8 mouse cellular contexts compared by ENCODE assay signal in the genomic region with DNA sequence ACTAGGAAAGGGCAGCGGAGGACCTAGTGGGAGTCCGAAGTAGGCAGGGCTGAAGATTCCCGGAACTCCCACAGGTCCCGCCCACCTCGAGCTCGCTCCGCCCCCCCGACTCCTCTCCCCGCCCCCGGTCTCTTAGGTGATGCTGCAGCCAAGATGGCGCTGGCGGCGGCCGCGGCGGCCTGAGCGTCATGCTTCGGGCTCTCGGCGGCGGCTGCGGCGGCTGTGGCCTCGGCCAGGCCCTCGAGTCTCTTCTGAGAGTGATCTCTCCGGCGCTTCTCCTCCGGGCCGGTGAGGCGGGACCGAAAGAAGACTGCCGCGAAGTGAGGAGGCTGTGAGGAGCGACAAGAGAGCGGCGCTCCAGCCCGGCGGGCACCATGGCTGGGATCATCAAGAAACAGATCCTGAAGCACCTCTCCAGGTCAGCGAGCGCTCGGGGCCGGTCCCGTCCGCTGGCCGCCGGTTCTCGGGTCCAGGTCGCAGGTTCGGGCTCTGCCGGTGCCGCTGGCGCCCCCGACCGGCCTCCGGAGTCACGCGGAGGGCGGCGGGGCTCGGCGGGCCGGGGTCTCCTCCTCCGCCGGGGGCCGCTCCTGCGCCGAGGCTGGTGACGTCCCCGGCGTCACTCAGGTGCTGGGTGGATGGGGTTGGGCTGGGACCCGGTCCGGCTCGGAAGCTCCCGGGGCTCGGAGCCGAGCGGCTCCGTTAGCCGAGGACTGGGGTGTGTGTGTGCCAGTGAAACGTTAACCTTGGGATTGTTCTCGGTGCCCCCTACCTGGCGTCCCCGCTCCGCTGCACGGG. TPM values are rescaled to one million over a fixed set of nuclear protein-coding genes. Genes with fewer than 3 reads are reported as not detected.
DNase-seq lines count a peak whose midpoint lies in the region; ATAC-seq lines count a peak whose summit lies in the region.

A gene (plus strand): TSS at position 121 of the 795 bp plus-strand sequence.

- H3K9me3 ChIP-seq in intestine, embryonic 16.5 days (ENCODE audit: control insufficient read depth, low read length) = no peaks in the 10 kb centered on the region

- no peaks in the 10 kb centered on the region for H3K27me3 ChIP-seq in intestine, embryonic 16.5 days (replicated peaks; ENCODE audit: control insufficient read depth, insufficient read depth, low read length)

- peak within 1 kb of the TSS; percentile 73 for H3K4me2 ChIP-seq in intestine, embryonic 16.5 days (ENCODE audit: low read depth, low read length)

- DNase-seq in adrenal gland, postnatal 10 days = peak; percentile 97
- DNase-seq in embryo, embryonic 9.5 days (ENCODE audit: extremely low spot score) = peak; percentile 96
- DNase-seq in gastrocnemius, postnatal 4 days (ENCODE audit: low spot score in 2 of 2) = peak; percentile 89 to 93
- peak; percentile 87 to 88 for DNase-seq in left cerebral cortex, postnatal 25 days (ENCODE audit: low spot score in 2 of 2)
- peak; percentile 92 for DNase-seq in mesoderm, embryonic 11.5 days (ENCODE audit: low read depth, low spot score)
- DNase-seq in right cerebral cortex, postnatal 25 days = peak; percentile 86
- peak; percentile 81 to 91 for DNase-seq in urinary bladder, postnatal 36 days (ENCODE audit: low spot score in 2 of 2)

- peak within 1 kb of the TSS; percentile 91 for H3K9ac ChIP-seq in intestine, embryonic 16.5 days (ENCODE audit: low read depth, low read length)

- under 1% methylated on average over 82 of the region's 85 CpGs for WGBS in intestine, embryonic 16.5 days

- H3K36me3 ChIP-seq in intestine, embryonic 16.5 days (ENCODE audit: control insufficient read depth, insufficient read depth, low read length) = no peaks in the 10 kb centered on the region

- peak; percentile 95 for ATAC-seq in intestine, embryonic 16.5 days

- peaks cover 6% of the 10 kb centered on the region for H3K4me1 ChIP-seq in intestine, embryonic 16.5 days (ENCODE audit: control insufficient read depth, insufficient read depth, low read length)

- peak within 1 kb of the TSS; percentile 88 for H3K27ac ChIP-seq in intestine, embryonic 16.5 days (ENCODE audit: low read length)

- intact Hi-C loops in left cerebral cortex, postnatal 25 days (cut with DNase I) = no loop called here

- peak within 1 kb of the TSS; percentile 95 for H3K4me3 ChIP-seq in intestine, embryonic 16.5 days (ENCODE audit: low read length)

RNA-seq across cellular contexts. Expression of the gene that starts here (rescaled TPM):
- 10 to 100 TPM; 47.1 to 52.6 TPM for total RNA-seq in adrenal gland, postnatal 10 days (2021)
- total RNA-seq in gastrocnemius, postnatal 4 days (2021) = 10 to 100 TPM; 11.5 to 17.9 TPM
- polyA plus RNA-seq in intestine, embryonic 16.5 days (2015; fragmentation: Nextera tagmentation; extraction: Ambion mirVana) = 17.2 and 19.4 TPM in 2 replicates
- 10 to 100 TPM; 87.6 to 92.0 TPM for total RNA-seq in left cerebral cortex, postnatal 25 days (2021)

Comparison
In these comparisons a context has a peak if more than half of its experiments do, and no peak if none do; other contexts are left out.
1. Peak in every context shown above with its lines: DNase-seq, ATAC-seq, H3K4me3 ChIP-seq and H3K27ac ChIP-seq.